Mouse (Mus musculus) cerebellum, adult 2 months (tissue): Measurements from ENCODE around the gene Rps29. TPM values are rescaled to one million over a fixed set of nuclear protein-coding genes. Genes with fewer than 3 reads are reported as not detected.

Source experiments
- DNase-seq, 2 experiments: peaks; one replicate each; pipeline ENCODE4 v3.0.0; 2021
- H3K27ac ChIP-seq: fragments of 200-500 bp; 2 replicates; pipeline ENCODE4 v1.5.1; 2012; ENCODE audit warnings: low read length, control low read depth, inconsistent platforms; ENCODE audit not compliant: insufficient read depth
- H3K27me3 ChIP-seq: fragments of 200-500 bp; 2 replicates; pipeline ENCODE4 v1.6.1; 2012; ENCODE audit warnings: inconsistent platforms, mild to moderate bottlenecking, low read length, moderate library complexity; ENCODE audit not compliant: control insufficient read depth, insufficient read depth
- H3K4me1 ChIP-seq: fragments of 200-500 bp; 2 replicates; pipeline ENCODE4 v1.6.1; 2011; ENCODE audit warnings: low read length; ENCODE audit not compliant: control insufficient read depth, insufficient read depth
- H3K4me3 ChIP-seq: fragments of 200-500 bp; replicated peaks from 2 replicates; pipeline ENCODE3; 2011; ENCODE audit warnings: mild to moderate bottlenecking, low read depth, low read length, control low read depth; ENCODE audit not compliant: insufficient read depth
- CTCF ChIP-seq: fragments of 200-500 bp; IDR thresholded peaks from 2 replicates; pipeline ENCODE4 v1.5.1; 2011; ENCODE audit warnings: low read depth, mild to moderate bottlenecking, control low read depth, low read length, moderate library complexity, borderline replicate concordance; ENCODE audit not compliant: insufficient read depth
- POLR2A ChIP-seq: fragments of 200-500 bp; IDR thresholded peaks from 2 replicates; pipeline ENCODE4 v1.6.1; 2011; ENCODE audit warnings: low read length, control low read depth, borderline replicate concordance; ENCODE audit not compliant: insufficient read depth
- WGBS: fragments of 180-500 bp; shearing (Covaris S2); methylation state at CpG from one replicate; pipeline ENCODE4 v1.1.7; 2018; 5-methylcytosine and 5-hydroxymethylcytosine counted together
- polyA plus RNA-seq: library from polyadenylated mRNA; depleted of rRNA; stranded (reverse); fragments of >200 nt; gene quantifications from 2 replicates; pipeline ENCODE4 v1.2.3, GENCODE M21; 2012; rRNA removed

The Rps29 gene
- polyA plus RNA-seq, 1 experiment: 1,063 TPM

- no peak for DNase-seq
- no peaks in the 10 kb centered on the region for H3K4me1 ChIP-seq
- no peak overlapping the region for H3K4me3 ChIP-seq
- no peak overlapping the region for H3K27ac ChIP-seq
- no peaks in the 10 kb centered on the region for H3K27me3 ChIP-seq
- WGBS: 90% methylated on average over 6 of the region's 6 CpGs
- TF ChIP-seq CTCF: no peak
- TF ChIP-seq POLR2A: no peak
These were observed 39.1 kb downstream of the Rps29 start for GRCm38 (mm10) chr12:69119908-69120307.

Other genes with a start within 250 kb of the Rps29 start
- 0.15 TPM in 1 of 2 replicates, not detected in the other for gene Lrr1, start 9.6 kb upstream of the Rps29 start, polyA plus RNA-seq
- 321 and 360 TPM in 2 replicates for gene Rpl36al, start 24.9 kb upstream of the Rps29 start, polyA plus RNA-seq
- 15.9 and 16.4 TPM in 2 replicates for gene Mgat2, start 25.0 kb upstream of the Rps29 start, polyA plus RNA-seq
- gene Gm49383, start 37.9 kb upstream of the Rps29 start, polyA plus RNA-seq: 2.0 and 3.2 TPM in 2 replicates
- gene Dnaaf2, start 39.2 kb upstream of the Rps29 start, polyA plus RNA-seq: 2.5 and 2.6 TPM in 2 replicates
- 4.4 and 4.5 TPM in 2 replicates for gene Gm49384, start 45.1 kb upstream of the Rps29 start, polyA plus RNA-seq
- 1.1 and 1.6 TPM in 2 replicates for gene Pole2, start 69.0 kb upstream of the Rps29 start, polyA plus RNA-seq
- gene Klhdc1, start 82.0 kb upstream of the Rps29 start, polyA plus RNA-seq: 10.2 and 11.5 TPM in 2 replicates
- 150 and 158 TPM in 2 replicates for gene Klhdc2, start 137.5 kb upstream of the Rps29 start, polyA plus RNA-seq
- 42.6 and 43.8 TPM in 2 replicates for gene Nemf, start 198.0 kb upstream of the Rps29 start, polyA plus RNA-seq
- gene Arf6, start 213.0 kb upstream of the Rps29 start, polyA plus RNA-seq: 67.3 and 67.6 TPM in 2 replicates
- 0.33 and 0.61 TPM in 2 replicates for gene Gm9887, start 213.3 kb upstream of the Rps29 start, polyA plus RNA-seq